Mouse (Mus musculus) gastrocnemius, postnatal 25 days (tissue): ENCODE data around the gene Rdh9. TPM values are rescaled to one million over a fixed set of nuclear protein-coding genes. Genes with fewer than 3 reads are reported as not detected.
"Not testable (repeated sequence)": the region's sequence is repeated elsewhere in the genome, so short reads cannot be mapped to it uniquely, and the experiment has no call there.

ENCODE experiments used
- DNase-seq: peaks from one replicate; pipeline ENCODE4 v3.0.0; 2022
- total RNA-seq, 2 experiments: library from RNA; stranded (reverse); gene quantifications; 1 replicate in 1 of 2; 2 replicates in 1 of 2; pipeline ENCODE4 v1.2.3; 2021

Rdh9 gene
- total RNA-seq, 2 experiments from 2014 or later = 0.31 to 0.40 TPM

DNA sequence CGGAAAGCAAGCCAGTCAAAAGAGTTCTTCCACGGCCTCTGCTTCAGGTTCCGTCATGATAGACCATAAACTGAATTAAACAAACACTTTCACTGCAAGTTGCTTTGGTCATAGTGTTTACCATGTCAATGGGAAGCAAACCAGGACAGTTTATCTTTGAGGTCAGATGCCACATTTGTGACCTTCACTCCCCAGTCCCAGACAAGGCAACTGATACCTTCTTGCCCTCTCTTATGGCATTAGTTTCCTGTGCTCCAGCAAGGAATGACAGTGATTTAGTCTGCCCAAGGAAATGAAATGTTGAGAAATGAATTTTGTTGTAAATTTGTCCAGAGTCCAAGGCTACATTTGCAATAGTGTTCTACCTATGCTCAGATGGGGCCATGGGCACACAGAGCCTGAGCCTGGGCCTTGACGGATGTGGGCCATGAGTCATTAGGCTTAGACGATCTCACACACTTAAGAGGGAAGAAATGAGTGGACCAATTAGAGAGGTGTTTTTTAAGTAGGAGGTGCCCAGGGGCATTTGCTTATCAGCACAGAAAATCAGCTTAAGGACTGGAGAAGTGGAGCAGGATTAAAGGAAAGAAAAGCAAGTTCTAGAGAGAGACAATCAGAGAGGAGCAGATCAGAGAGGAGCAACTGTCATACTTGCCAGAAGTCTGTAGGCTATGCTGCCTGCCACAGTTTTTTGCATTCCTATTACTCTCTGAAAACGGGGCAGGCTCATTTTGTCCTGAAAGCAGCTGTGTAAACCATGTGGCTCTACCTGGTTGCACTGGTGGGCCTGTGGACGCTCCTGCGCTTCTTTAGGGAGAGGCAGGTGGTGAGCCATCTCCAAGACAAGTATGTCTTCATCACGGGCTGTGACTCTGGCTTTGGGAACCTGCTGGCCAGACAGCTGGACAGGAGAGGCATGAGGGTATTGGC is 16.7 kb upstream of the Rdh9 start, which contains the start of the genes Rdh1 and Rdh16f1:
TSS of gene Rdh1 (plus strand) at position 541 of the 930 bp plus-strand sequence.
TSS of gene Rdh16f1 (plus strand) at position 607 of the 930 bp plus-strand sequence.
- no peak for DNase-seq

DNA sequence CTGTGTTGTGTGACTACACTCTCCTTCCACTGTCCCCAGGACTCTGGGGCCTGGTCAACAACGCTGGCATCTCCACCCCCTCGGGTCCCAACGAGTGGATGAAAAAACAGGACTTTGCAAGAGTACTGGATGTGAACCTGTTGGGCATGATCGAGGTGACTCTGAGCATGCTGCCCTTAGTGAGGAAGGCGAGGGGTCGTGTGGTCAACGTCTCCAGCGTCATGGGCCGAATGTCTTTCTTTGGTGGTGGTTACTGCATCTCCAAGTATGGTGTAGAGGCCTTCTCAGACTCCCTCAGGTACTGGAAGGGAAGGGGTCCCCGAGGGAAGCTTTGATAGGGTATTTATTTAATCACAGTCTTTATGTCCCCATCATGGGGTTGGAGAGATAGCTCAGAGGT is 13.3 kb upstream of the Rdh9 start:
- DNase-seq = not testable (repeated sequence)

DNA sequence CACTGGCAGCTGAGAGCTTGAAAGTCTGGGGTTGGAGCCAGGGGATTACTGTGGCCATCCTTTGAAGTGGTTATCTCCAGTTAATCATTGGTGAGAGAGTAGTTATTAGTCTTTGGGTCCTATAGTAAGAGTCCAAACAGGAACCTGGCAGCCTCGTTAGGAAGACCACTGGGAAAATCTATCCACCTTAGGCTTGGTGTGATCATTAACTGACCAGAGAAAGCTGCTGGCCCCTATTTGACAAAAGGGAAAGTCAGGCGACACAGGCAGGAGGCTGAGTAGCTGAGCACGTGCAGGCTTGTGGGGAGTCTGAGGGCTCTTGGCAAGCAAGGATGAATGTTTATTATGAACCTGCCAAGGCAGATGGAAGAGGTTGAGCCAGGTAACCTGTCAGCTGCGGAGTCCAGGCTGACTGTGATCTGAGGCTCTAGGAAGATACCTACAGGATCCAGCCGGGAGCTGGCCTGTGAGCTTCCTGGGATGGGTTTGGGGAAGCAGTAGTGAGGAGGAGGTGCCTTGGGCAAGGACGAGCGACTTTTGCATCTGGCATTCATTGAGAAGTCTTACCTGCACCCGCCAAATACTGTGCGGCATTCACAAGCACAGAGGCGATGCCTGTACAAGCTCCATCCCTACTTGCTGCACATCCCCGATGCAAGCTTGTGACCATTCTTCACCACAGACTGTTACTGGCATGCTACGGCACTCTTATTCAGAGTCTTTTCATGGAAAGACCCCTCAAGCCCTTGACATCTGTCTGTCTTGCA is 12.1 kb upstream of the Rdh9 start:
- no peak for DNase-seq

DNA sequence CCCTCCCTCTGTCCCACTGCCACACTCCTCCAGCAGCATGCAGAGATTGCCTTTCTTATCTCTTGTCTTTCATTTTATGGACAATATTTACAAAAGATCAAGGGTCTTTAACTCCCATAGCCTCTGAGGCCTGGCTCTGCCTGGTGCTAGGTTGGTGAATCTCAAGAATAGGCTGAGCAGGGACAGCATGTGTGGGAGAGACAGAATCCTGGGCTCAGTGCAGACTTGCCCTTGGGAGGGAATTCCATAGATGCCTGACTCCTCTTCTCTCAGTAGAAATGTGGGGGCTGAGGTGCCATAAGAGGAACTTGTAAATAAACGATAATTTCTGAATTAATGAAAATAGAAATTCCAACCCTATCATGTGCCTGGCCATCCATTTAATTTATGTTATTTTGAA is 9.6 kb upstream of the Rdh9 start:
- no peak for DNase-seq

DNA sequence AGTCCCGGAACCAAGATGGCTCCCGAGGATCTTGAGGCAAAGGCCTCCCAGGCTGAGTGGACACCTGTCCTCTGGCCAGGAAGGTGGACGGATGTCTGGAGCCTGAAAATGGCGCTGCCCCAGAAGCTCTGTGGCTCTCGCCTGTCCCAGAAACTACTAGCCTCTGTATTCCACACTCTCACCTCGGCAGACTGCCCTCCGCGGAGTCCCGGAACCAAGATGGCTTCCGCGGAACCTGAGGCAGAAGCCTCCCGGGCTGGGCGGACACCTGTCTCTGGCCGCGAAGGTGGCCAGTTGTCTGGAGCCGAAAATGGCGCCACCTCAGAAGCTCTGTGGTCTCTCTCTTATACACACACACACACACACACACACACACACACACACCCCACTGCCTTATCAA is 6.1 kb downstream of the Rdh9 start:
- not testable (repeated sequence) for DNase-seq

DNA sequence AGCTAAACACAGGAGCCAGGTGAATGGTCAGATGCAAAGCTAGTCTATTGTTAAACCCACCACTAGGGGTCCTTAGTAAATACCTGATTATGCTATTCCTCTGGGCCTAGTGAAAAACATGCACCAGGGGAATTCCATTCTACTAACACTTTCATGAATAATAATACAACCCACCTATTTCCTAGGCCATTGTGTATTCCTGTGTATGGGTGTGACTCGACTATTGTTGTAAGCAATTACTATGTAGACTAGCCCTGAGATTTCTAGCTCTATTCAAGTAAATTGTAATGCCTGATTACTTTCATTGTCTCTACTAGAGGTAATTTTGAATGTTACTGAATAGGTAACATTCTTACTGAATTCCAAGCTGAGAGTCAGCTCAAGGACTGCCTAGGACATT is 9.2 kb downstream of the Rdh9 start:
- not testable (repeated sequence) for DNase-seq

DNA sequence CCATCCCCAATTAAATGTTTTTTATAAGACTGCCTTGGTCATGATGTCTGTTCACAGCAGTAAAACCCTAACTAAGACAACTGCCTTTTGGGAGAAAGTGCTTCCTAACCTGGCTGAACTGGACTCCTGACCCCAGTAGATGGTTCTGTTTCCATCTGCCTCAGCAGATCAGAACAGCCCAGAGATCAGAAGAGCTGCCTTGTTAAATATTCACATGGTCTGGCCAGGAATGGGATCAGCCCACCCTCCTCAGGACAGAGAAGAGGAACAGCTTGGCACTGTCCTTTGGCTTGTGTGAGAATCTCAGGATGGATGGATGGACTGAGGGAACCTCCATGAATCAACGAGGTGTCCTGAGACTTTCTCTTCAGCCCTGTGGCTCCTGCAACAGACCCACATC is 23.1 kb downstream of the Rdh9 start:
- no peak for DNase-seq

DNA sequence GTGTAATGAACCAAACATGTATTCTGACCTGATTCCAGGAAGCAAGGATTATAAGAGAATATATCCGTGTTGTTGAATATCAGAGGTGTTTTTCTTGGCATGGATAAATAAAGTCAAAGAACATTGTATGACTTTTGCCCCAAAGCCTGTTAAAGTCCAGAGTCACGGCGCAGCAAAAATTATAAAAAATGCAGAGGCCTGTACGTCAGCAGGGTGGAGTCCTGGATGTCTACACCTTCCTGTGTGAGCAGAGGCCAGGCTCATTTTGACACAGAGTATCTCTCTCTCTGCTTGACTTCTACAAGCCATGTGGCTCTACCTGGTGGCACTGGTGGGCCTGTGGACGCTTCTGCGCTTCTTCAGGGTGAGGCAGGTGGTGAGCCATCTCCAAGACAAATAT is 24.7 kb downstream of the Rdh9 start, which contains the start of gene Rdh16:
TSS of gene Rdh16 (plus strand) at position 262 of the 400 bp plus-strand sequence.
- DNase-seq = no peak

DNA sequence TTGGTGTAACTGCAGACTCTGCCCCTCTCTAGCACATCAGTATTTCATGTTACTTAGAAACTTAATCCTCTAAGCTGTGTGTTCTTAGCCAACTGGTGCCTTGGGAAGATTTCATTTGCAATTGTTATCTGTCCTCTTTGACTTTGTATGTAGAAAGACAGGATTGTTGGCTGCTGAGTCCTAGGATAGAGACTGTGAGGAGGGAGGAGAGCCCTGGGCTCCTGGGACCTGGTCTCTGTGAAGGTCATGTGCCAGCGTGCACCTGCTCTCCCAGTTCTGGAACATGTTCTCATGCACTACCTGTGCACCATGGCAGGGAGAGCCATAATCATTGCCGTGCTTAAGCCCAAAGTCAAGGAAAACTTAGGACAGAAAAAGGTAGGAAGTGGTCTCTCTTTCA is 25.4 kb downstream of the Rdh9 start:
- DNase-seq = no peak

DNA sequence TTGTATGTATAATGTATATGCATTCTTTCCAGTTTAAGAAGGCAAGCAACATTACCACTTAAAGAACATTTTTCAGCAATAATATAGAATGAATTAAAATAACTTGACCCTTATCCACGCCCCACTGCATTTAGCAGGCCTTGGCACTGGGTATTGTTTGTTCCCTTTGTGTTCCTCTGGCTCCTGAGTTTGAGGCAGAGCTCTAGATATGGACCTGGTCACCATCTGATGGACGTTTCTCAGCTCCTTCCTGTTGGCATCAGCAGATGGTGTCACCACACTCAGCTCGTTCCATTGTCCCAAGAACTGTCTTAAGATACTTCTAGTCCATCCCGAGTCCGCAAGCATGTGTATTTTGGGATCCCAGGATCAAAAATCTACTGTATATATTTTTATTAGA is 26.1 kb downstream of the Rdh9 start:
- DNase-seq = no peak

DNA sequence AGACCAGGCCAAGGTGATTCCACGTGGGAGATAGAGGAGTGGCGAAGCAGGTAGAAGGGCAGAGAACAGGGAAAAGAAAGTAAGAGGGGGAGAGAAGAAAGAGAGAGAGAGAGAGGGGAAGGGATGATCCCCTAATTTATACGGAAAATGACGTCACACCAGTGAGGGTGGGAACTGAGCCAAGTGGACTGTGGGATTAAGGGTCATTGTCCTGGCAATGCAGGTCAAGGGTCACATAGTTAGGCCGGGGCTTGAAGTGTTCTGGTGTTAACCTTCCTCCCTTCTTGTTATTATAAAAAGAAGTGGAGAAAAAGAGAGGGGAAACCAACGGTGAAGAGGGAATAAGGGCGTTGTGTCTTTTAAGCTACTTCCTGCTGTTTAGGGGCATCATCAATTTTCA is 28.2 kb downstream of the Rdh9 start:
- no peak for DNase-seq

DNA sequence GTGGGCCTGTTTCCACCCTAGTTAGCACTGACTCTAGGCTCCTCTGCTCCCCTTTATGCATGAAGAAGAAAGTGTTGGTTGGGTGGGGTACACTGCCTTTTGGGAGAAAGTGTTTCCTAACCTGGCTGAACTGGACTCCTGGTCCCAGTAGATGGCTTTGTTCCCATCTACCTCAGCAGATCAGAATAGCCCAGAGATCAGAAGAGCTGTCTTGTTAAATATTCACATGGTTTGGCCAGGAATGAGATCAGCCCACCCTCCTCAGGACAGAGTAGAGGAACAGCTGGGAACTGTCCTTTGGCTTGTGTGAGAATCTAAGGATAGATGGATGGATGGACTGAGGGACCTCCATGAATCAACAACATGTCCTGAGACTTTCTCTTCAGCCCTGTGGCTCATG is 39.7 kb downstream of the Rdh9 start:
- DNase-seq = no peak

DNA sequence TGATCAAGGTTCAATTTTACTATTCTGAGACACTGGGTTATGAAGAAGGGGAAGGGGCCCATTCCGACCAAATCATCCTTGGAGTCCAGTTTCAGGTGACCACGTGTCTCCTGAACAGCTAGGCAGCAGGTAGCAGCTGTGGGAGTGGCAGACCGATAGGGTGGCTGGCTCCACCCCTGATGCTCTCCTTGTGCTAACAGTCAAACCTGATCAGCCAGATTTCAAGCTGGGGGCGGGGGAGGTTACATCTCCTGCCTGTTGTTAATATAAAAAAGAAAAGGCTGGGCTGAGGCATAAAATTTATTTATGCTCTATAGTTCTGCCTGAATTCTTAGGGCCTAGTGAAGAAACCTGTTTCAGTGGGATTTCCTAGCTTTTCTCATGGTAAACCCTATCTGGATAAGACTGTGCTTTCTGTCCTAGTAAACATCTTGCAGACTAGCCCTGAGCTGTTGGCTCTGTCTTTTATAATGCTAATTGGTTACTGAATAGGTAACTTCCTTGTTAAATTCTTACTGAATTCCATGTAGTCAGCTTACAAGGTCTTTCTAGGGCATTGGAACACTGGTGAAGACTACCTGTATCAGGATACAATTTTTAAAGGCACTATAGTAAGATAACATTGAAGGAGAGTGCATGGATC is 41.2 kb downstream of the Rdh9 start:
- DNase-seq = not testable (repeated sequence)

DNA sequence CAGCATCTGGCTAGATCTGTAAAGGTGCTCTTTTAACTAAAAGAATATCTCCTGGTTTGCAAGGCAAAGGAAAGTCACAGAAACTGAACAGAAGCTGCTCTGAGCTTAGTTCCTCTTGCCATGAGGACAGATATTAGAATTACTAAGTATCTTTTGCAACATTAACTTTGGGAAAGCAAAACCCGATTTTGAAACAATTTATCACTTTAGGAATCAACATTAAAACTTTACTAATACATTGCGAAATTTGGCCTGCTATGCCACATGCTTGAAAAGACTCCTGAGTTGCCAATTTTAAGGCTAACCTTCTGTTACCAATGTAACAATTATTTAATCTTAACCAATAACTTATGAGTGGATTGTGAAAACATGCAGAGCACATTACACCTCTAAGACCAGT is 45.6 kb downstream of the Rdh9 start:
- DNase-seq = not testable (repeated sequence)

DNA sequence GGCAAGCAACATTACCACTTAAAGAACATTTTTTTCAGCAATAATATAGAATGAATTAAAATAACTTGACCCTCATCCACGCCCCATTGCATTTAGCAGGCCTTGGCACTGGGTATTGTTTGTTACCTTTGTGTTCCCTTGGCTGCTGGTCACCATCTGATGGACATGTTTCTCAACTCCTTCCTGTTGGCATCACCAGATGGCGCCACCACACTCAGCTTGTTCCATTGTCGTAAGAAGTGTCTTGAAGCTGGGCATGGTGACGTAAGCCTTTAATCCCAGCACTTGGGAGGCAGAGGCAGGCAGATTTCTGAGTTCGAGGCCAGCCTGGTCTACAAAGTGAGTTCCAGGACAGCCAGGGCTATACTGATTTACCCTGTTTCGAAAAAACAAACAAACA is 49.2 kb downstream of the Rdh9 start:
- DNase-seq = no peak

DNA sequence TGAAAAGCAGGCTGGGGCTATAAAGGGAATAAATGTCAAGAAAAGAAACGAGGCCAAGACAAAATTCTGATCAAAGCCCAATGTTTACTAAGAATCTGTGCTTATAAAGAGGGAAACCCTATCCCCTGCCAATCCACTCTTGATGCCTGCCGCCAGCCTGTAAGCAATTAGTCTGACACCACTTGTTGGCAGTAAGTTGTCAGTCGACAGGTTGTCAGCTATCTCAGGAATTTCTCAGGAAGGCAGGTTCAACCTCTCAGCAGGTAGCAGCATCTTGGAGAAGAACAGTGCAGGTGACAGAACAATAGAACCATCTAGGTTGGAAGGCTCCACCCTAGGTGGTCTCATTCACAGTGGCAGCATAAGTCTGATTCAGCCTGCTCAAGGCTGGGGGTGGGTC is 52.9 kb downstream of the Rdh9 start:
- DNase-seq = no peak

DNA sequence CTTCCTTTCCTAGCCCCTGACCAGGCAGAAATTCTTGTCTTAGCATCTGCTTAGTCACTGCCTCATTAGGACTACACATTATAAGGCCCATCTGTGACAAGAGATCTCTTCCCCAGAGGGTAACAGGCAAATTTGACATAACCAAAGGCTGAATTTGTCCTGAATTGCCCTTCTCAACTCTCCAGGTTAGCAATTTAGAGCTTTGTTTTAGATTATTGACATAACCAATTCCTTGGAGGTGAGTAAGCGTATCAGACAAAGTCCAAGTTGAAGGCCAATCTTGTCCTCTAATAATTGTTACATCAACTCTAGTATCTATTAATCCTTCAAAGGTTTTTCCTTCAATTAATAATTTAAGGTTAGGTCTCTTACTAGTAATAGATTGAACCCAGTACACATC is 58.0 kb downstream of the Rdh9 start:
- DNase-seq = not testable (repeated sequence)

DNA sequence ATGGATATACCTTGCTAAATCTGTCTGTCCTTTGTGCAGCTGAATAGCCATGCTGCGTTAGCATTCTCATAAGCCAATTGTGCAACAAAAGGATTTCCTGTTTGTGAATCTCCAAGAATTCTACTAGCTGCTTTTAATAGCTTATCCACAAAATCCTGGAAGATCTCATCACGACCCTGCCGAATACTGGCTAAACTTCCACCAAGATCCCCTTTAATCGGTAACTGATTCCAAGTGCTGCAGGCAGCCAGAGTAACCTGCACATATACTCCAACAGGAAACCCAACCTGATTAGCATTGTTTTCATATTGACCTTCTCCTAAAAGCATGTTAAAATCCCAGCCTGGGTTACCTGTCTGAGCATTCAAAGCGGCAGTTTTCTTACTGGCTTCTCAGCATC is 59.1 kb downstream of the Rdh9 start:
- no peak for DNase-seq

DNA sequence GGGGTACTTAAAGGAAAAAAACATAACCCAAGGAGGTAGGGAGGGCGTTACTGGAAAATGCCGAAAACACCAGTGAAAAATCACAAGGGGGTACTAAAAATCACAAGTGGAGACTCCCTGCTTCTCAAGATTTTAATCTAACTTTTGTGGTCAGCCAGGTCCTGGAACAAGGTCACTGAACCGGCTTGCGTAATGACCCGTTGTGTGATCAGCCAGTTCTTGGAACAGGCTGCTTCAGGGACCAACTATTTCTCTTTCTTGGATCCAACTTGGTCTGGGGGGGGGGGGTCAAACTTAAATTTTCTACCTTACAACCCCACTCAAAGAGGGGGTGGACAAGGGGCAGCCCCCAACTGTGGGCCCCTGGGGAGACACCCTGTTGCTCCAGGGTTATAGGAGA is 61.6 kb downstream of the Rdh9 start:
- DNase-seq = not testable (repeated sequence)

DNA sequence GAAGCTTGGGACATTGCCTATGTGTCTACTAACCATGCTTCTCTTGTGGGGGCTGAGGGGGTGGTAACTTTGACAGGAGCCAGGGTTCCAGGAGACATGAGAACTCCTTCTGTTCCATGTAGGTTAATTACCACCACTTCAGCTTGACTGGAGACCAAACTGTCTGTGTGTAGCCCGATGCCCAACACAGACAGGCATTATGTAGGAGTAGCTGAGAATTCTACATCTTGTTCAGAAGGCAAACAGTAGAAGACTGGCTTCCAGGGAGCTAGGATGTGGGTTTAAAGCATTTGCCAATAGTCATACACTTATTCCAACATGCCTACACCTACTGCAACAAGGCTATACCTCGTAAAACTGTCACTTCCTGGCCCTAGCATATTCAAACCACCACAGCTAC is 62.4 kb downstream of the Rdh9 start:
- DNase-seq = no peak

DNA sequence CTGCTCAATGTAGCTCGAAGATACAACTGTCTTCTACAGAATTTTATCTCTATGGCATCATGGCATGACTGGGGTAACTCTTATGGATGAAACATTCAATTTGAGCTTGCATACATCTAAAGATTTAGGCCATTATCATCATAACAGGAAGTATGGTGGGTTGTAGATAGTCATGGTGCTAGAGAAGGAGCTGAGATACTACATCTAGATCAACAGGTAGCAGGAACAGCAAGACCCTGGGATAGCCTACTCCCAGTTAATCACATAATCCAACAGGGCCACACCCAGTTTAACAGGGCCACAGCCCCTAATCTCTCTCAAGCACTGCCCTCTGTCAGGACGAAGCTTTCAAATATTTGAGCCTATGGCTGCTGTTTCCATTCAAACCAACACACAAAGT is 64.6 kb downstream of the Rdh9 start:
- DNase-seq = no peak
